Mouse (Mus musculus): ENCODE measurements around the gene Vsnl1. TPM values are rescaled to one million over a fixed set of nuclear protein-coding genes. Genes with fewer than 3 reads are reported as not detected.

Gene Vsnl1
- 100 to 1,000 TPM; 707 to 715 TPM for total RNA-seq (2021)
- long read RNA-seq, experiment 1, transcript Vsnl1-201 (4 exons, 1,903 nt), result major isoform, 625 of 685 reads
- long read RNA-seq, experiment 1, partial matches to known transcripts, result 52 of 685 reads
- long read RNA-seq, experiment 1, other reads (novel, unspliced or antisense), result 4 of 685 reads
- long read RNA-seq, experiment 2, transcript Vsnl1-201 (4 exons, 1,903 nt), result major isoform, 425 of 475 reads
- long read RNA-seq, experiment 2, partial matches to known transcripts, result 26 of 475 reads
- long read RNA-seq, experiment 2, other reads (novel, unspliced or antisense), result 22 of 475 reads

GRCm38 (mm10) chr12:11436497-11437265 is at the start of gene Vsnl1:
TSS of gene Vsnl1 (minus strand) at chr12:11436613.
- DNase-seq (ENCODE audit: low spot score in 2 of 2), result peak; percentile 85 to 95

DNA sequence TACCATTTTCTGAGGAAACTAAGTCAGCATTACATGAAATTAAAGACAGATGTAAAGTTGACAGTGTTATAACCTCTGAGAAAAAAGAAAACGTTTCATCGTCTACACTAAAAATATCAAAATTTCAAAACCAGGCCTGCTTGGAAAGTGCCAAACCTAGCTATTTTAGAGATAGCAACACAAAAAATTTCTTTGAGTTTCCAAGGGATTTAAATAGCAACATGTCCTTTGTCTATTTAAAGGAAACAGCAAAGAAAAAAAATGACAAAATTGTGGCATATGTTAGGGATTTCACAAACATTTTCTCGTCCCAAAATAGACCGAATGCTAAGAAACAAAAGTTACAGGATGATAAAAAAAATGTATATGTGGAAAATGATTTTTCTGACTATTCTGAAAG is 20.2 kb upstream of the Vsnl1 start:
- no peak for DNase-seq (ENCODE audit: low spot score in 2 of 2)

DNA sequence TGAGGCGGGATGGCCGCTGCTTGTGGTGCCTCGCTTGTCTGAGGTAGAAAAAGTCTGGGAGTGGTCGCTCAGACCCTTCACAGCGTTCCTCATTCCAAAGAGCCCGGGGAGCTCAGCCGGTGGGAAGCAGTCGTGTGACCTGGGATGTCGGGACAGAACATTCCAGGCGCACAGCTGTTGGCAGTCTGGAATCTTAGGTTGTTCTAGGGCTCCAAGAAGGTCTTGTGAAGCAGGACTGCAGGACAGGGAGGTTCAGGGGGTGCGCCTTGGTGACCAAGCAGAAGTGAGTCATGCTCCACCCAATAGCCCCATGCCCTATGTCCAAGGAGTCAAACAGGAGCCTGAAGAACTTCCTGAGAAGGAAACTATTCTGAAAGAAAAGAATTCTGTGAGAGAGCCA is 19.8 kb upstream of the Vsnl1 start:
- no peak for DNase-seq (ENCODE audit: low spot score in 2 of 2)

GRCm38 (mm10) chr12:11455549-11456194 is 19.3 kb upstream of the Vsnl1 start, which contains the start of gene Rad51ap2:
TSS of gene Rad51ap2 (plus strand) at chr12:11456079.
- DNase-seq (ENCODE audit: low spot score in 2 of 2), result peak; percentile 83 to 86

DNA sequence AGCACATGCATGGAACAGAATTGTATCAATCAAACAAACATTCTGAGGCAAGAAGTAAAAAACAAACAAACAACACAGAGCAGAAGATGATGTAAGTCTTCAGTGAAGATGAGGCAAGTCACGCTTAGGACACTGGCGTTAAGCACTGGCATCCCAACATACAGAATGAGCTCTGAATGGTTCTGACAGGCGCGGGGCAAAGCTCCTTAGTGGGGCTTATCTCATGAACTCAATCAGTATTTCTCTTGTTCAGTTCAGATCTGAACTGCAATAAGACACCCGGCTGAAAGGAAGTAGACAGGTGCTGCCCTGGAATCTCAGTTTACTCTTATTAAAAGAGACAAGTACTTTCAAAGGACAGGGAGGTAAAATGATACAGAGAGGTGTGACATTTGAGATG is 17.7 kb upstream of the Vsnl1 start:
- DNase-seq (ENCODE audit: low spot score in 2 of 2), result no peak

DNA sequence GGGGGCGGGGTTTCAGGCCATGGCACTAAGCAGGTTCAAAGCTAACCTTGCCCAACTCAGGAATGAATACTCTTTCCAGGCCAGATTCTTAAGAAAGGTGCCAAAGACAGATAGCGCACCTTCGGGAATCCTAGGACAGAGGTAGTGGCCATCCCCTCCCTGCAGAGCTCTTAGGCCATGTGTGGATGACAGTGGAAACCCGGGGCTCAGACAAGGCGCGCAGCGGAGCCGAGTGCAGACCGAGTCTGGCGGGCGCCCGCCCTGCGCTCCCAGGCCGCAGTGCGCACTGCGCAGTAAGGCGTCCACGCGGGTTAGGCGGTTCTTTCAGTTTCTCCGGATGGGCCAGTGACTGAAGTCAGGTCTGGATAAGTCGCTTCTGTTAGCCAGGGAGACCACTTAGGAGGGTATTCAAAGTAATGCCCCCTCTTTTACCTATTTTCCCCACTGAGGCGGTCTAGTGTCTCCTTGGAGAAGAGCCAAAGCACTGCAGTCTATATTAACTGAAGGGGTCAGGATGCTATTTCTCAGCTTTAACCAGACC is 1.6 kb upstream of the Vsnl1 start:
- peak in 1 of 2 experiments; percentile 12 for DNase-seq (ENCODE audit: low spot score in 2 of 2)

GRCm38 (mm10) chr12:11437266-11437906 is 973 bp upstream of the Vsnl1 start:
- peak; percentile 87 to 90 for DNase-seq (ENCODE audit: low spot score in 2 of 2)

DNA sequence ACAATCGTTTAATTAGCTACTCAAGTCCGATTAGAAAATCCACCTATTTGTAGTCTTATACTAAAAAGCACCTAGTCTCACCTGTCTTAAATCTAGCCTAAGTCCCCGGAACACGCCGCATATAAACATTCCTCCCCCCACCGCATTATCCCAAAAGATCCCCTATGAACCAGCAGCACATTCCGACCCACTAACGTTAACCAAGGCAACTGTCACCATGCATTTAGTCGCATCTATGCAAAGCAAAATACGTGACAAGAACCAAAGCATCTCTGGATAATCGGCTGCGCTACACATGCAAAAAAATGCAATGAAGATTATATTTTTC is 426 bp downstream of the Vsnl1 start:
- DNase-seq (ENCODE audit: low spot score in 2 of 2), result peak in 1 of 2 experiments; percentile 28

GRCm38 (mm10) chr12:11435246-11436022 is 979 bp downstream of the Vsnl1 start:
- peak in 1 of 2 experiments; percentile 16 for DNase-seq (ENCODE audit: low spot score in 2 of 2)

DNA sequence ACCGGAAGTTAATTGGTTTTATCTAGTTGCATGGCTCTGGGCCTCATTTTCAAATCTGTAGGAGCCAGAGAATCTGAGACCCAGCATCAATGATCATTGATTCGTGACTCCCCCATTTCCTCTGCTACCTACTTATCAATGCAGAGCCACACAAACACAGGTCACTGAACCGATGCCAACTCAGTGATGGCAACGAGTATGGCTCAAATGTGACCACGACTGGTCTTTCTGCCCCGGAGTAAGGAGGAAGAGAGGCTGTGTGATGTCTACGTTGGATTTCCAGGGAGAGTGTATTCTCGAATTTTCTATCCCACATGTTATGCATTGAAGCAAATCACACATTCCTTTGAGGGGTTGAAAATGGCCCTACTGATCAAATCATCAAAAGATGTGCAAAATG is 2.0 kb downstream of the Vsnl1 start:
- no peak for DNase-seq (ENCODE audit: low spot score in 2 of 2)

DNA sequence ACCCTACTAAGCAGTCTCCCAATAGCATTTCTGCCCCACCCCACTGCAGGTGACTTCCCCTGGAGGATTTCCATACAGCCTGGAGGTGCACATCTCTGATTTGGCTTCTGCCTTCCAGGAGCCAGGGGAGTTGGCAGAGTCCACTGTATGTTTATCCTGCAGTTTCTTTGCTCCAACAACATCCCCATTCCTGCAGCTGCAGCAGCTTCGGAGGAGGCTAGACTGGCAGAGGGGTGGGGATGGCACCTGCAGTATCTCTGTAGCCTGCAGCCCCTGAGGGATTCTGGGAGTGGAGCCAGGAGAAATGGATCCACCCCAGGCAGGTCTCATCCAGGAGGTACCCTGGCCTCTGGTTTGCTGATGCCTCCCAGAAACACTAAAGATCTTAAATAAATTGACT is 2.7 kb downstream of the Vsnl1 start:
- DNase-seq (ENCODE audit: low spot score in 2 of 2), result peak in 1 of 2 experiments; percentile 33

GRCm38 (mm10) chr12:11433126-11433525 is 3.3 kb downstream of the Vsnl1 start:
- peak in 1 of 2 experiments; percentile 42 for DNase-seq (ENCODE audit: low spot score in 2 of 2)

GRCm38 (mm10) chr12:11427396-11427795 is 9.0 kb downstream of the Vsnl1 start:
- DNase-seq (ENCODE audit: low spot score in 2 of 2), result no peak

- DNase-seq (ENCODE audit: low spot score in 2 of 2), result no peak
Measured at GRCm38 (mm10) chr12:11418112-11418511, 18.3 kb downstream of the Vsnl1 start.

- DNase-seq (ENCODE audit: low spot score in 2 of 2), result no peak
Measured at GRCm38 (mm10) chr12:11407679-11408078, 28.7 kb downstream of the Vsnl1 start.

DNA sequence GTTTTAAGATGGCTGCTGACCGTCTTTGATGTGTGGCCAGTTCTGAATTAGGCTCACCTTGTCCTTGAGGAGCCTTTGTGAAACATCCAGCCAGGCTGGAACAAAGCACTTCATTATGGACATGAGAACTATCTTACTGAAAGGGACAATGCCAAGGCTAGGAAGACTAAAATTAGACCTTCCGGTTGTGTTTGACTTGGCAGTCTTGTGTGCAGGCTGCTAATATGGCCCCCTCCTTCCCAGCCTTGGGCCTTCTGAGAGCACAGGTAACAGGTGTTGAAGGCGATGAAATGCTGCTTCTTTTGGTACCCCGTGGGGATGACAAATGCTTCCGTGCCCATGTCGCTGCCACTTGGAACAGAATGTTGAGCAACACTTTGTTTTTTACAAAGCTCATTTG is 37.6 kb downstream of the Vsnl1 start:
- DNase-seq (ENCODE audit: low spot score in 2 of 2), result no peak

GRCm38 (mm10) chr12:11397029-11397428 is 39.4 kb downstream of the Vsnl1 start:
- DNase-seq (ENCODE audit: low spot score in 2 of 2), result no peak

DNA sequence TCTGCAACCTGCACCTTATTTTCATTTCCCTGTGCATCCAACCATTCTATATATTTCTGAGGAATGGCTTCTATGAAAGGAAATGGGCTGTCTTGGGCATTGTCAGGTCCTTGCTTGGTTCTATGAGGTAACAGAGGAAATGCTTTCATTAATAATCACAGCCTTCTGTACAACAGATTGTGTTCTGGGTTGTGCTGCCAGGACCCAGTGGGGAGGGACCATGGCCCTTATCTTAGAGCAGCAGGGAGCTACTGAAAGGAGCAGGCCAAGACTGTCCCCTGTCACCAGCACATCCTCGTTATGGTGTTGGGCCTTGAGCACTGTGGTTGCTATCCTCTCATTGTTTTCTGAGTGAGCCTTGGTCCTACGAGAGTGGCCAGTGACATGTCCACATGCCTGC is 40.9 kb downstream of the Vsnl1 start:
- DNase-seq (ENCODE audit: low spot score in 2 of 2), result no peak

- DNase-seq (ENCODE audit: low spot score in 2 of 2), result no peak
Measured at GRCm38 (mm10) chr12:11392525-11392924, 43.9 kb downstream of the Vsnl1 start.

DNA sequence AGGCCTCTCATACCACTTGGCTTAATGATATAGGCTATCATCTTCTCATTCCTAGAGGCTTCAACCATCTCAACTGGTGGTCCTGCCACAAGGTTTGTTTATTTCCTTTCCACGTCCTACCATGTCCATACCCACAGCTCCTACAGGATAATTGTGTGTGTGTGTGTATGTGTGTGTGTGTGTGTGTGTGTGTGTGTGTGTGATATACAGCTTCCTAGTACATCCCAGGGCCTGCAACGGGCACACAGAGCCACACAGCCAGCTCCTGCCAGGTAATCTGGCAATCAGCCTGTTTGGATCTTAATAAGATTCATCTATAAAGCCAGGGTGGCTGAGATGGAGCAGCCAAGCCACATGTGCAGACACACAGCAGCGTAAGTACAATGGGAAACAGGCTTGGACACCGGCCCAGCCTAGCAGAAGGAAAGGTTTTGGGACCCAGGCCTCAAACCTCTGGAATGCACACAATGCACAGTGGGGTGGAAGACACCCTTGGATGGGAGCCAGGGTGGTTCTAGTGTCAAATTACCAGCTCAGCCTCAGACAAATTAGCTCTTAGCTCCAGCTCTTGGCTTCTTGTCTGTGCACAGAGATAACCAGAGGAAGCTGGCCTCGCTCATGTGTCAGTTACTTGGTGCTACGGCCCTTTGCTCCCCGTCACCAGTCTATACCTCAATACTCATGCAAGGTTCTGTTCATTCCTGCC is 45.0 kb downstream of the Vsnl1 start:
- no peak for DNase-seq (ENCODE audit: low spot score in 2 of 2)
